Mouse (Mus musculus) lung, adult 2 months (tissue): ENCODE measurements at regions not wholly inside any gene's neighbourhood (a gene's known extent, or its start where the extent isn't known, plus 50 kb on each side); places are given as distances from the start of the nearest gene placed in this dataset.
A peak's percentile ranks its signal among the peaks of the same experiment; 100 is the strongest.

ENCODE experiments used
- DNase-seq: peaks from one replicate; pipeline ENCODE4 v3.0.0; 2022
- H3K4me1 ChIP-seq: fragments of 200-500 bp; 2 replicates; pipeline ENCODE4 v1.6.1; 2011; ENCODE audit warnings: low read length; ENCODE audit not compliant: control insufficient read depth, insufficient read depth
- H3K4me3 ChIP-seq: fragments of 200-500 bp; replicated peaks from 2 replicates; pipeline ENCODE3; 2011; ENCODE audit warnings: low read depth, mild to moderate bottlenecking, control low read depth, low read length; ENCODE audit errors: extremely low read depth
- CTCF ChIP-seq: fragments of 200-500 bp; IDR thresholded peaks from 2 replicates; pipeline ENCODE4 v1.5.1; 2011; ENCODE audit warnings: mild to moderate bottlenecking, low read length, control low read depth; ENCODE audit not compliant: insufficient read depth
- POLR2A ChIP-seq: fragments of 200-500 bp; IDR thresholded peaks from 2 replicates; pipeline ENCODE4 v1.6.1; 2011; ENCODE audit warnings: low read depth, mild to moderate bottlenecking, control low read depth, low read length, borderline replicate concordance; ENCODE audit errors: extremely low read depth
- WGBS: fragments of 180-500 bp; shearing (Covaris S2); methylation state at CpG from one replicate; pipeline ENCODE4 v1.1.7; 2018; 5-methylcytosine and 5-hydroxymethylcytosine counted together

DNA sequence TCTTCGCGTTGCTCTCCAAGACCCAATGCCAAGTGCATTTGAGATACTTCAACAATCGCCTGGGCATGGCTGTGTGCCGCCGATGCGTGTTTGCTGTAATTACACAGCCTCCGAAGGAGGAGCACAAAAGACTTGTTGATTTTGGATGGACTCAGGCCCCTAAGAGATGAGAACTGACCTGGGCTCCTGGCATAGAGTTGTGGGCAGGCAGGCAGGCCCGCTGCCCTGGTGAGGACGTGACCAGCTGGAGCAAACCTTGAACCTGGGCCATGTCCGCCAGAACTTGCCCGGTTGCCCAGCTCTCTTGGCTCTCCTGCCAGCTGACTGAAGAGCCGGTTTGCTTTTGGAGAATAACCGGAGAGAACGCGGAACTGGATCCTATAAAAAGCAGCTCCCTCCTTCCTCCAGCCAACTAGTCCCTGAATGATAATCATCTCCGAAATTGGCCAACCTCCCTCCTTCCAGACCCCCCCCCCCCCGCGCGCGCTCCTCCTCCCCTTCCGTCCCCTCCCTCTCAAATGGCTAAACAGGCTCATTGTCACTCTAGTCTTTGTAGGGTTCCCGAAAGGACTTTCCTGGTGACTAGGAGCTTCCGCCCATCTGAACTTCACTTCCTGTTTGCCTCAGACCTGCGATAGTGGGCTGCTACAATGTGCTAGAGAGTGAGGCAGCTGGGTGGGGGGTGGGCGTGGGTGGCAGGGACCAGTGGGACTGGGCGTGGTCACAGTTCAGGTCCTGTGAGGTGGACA lies 237.5 kb downstream of the Uaca start:
- peak; percentile 31 for DNase-seq
- peaks cover 4% of the 10 kb centered on the region for H3K4me1 ChIP-seq
- WGBS = 38% methylated on average over 26 of the region's 26 CpGs
- no peak overlapping the region for H3K4me3 ChIP-seq
- TF ChIP-seq POLR2A (no peak), CTCF (no peak)

DNA sequence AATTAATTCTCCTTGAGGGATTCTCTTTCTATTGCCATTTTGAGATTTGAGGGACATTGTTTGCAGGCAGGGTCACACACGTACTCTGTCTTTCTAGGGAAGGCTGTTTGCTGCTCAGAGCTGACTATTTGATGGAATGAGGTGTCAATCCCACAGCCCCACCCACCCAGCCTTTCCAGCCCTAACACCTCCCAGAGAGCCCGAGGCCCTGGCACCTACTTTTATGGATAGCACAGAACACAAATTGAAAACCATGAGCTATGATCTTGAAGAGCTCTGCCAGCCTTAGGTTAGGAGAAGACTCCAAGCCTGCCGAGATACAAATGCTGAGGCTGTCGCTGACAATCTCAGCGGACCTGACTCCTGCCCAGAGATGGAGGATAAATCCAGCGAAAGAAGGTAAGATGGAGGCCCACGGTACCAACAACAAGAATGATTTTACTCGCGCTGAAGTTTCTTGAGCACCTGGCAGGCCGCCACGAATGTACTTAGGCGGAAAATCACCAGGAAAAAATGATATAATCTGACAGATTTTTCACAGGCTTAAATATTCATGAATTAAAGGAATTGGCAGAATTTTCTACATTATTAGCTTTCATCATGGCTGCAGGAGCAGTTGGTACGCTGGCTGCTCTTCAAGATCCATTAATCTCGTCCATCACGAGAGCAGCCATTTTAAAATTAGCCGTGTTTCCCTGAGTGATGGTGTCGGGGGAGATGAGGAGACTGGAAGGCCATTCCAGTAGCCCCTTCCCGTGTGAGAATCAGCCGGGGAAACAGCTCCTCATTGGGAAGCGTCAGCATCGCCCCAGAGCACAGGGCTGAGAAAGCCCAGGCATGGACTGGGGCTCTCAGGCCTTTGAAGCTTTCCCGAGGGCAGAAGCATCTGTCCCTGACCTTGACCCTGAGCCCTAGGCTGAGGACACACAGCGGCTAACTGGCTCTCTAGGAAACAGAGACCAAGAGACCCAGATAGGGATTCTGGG lies 238.4 kb downstream of the Uaca start:
- TF ChIP-seq CTCF (no peak), POLR2A (no peak)
- WGBS = 68% methylated on average over 23 of the region's 23 CpGs
- DNase-seq = no peak
- peaks cover 4% of the 10 kb centered on the region for H3K4me1 ChIP-seq
- H3K4me3 ChIP-seq = no peak overlapping the region

DNA sequence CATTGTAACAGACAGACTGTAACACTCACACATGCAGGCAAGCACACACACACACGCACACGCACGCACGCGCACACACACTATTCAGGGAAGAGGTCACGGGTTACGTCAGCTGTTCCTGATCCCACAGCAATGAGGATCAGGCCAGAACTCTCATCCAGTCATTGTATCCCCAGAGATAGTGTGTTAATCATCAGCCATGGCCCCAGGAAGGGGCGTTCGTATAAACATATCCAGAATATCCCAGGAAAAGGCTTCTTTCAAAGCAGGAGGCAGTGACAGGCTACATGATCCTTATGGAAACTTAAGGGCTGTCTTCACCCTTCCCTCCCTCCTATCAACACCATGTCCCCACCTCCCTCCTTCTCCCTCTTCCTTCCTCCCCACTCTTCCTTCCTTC lies 239.3 kb downstream of the Uaca start:
- no peak for DNase-seq
- TF ChIP-seq POLR2A (no peak), CTCF (no peak)
- WGBS = 62% methylated on average over 9 of the region's 9 CpGs
- H3K4me3 ChIP-seq = no peak overlapping the region
- peaks cover 4% of the 10 kb centered on the region for H3K4me1 ChIP-seq

DNA sequence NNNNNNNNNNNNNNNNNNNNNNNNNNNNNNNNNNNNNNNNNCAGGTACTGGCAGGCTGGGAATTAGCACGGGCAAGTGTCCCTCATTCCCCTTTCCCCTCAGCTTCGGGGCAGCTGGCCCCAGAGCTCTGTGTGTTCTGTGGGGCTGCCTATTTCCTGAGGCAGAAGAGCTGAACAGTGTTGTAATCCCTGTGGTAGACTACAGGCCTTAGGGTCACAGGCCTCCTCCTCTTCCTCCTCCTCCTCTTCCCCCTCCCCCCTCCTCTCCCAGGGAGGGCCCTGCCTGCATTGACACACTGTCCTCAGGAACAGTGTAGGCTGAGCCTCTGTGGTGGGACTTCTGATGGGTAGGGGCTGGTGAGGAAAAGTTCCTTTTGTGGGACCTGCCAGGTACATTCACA lies 247.7 kb downstream of the Uaca start:
- TF ChIP-seq CTCF (no peak), POLR2A (no peak)
- Histone ChIP-seq H3K4me3 (no peak overlapping the region), H3K4me1 (no peaks in the 10 kb centered on the region)
- 69% methylated on average over 2 of the region's 2 CpGs for WGBS
- DNase-seq = no peak

DNA sequence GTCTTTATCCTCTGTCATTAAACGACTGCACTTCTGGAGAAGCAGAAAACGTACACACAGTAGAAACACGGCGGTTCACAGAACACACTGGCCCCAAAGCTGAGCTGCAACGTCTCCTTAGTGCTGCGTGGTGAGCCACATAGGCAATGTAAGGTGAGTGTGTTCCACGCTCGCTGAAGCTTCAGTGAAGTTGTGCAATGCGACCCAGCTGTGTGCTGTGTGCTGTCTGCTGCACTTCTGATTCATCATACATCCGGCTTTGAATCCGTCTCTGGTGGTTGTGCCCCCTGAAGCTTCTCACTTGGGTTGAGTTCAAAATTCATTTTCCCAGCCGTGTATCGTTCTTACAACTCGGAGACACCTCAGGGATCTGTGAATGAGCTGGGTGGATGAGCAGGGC lies 250.6 kb downstream of the Uaca start:
- 77% methylated on average over 14 of the region's 14 CpGs for WGBS
- Histone ChIP-seq H3K4me1 (no peaks in the 10 kb centered on the region), H3K4me3 (no peak overlapping the region)
- no peak for DNase-seq
- TF ChIP-seq CTCF (no peak), POLR2A (no peak)

DNA sequence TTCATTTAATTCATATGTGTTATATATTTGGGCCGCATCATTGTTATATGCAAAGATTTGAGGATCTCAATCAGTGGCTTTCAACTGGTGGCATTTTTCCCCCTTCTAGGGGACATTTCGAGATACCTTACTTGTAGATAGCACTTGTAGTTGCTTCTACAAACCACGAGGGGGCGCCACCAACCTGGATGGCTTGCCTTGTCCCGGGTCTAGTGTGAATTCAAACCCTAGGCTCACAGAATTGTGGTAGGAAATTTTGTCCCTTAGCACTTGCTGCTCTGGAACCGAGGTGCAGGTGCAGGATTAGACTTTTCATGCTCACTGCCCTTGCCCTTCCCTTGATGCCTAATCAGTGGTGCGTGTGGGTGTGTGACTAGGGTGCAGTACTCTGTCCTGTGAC lies 252.2 kb downstream of the Uaca start:
- no peak overlapping the region for H3K4me3 ChIP-seq
- 19% methylated on average over 7 of the region's 7 CpGs for WGBS
- no peaks in the 10 kb centered on the region for H3K4me1 ChIP-seq
- TF ChIP-seq CTCF (peak; percentile 67), POLR2A (no peak)
- peak; percentile 57 for DNase-seq

DNA sequence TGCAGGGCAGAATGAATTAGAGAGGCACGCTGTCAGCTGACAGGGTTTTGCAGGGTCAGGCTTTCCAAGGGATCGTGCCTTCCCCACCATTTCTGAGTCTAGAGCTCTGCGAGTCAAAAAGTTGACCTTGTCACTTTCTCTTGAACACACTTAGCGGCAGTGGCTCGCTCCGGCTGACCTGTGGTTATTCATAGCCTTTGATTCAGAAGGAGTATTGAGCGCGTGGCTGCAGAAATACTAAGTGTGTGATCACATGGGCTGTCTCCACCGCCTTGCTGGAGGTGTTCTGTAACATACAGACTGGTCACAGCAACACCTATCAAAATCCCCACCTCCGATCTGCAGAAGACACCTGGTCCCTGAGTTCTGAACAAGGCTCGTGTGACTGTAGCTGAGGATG lies 252.9 kb downstream of the Uaca start:
- Histone ChIP-seq H3K4me3 (no peak overlapping the region), H3K4me1 (no peaks in the 10 kb centered on the region)
- no peak for DNase-seq
- 73% methylated on average over 11 of the region's 11 CpGs for WGBS
- TF ChIP-seq POLR2A (no peak), CTCF (no peak)

DNA sequence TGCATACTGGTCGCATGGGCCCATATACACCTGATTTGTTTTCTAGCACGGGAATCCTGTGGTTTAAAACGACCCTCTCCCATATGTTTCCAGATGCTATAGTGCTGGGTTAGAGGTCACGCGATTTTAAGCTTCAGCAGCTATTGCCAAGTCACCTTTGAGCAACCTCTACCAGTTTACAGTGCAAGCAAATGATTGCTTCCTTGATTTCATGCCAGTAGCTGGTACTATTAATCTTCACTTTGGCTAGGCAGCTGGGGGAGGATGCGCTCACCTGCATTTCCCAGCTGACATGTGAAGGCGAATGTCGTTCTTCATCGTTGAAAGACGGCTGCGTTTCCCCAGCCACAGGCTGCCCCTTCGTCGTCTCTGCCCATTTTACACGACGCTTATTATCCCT lies 254.2 kb downstream of the Uaca start:
- WGBS = 82% methylated on average over 15 of the region's 15 CpGs
- DNase-seq = no peak
- no peak for TF ChIP-seq POLR2A
- no peak for TF ChIP-seq CTCF
- no peaks in the 10 kb centered on the region for H3K4me1 ChIP-seq
- no peak overlapping the region for H3K4me3 ChIP-seq

DNA sequence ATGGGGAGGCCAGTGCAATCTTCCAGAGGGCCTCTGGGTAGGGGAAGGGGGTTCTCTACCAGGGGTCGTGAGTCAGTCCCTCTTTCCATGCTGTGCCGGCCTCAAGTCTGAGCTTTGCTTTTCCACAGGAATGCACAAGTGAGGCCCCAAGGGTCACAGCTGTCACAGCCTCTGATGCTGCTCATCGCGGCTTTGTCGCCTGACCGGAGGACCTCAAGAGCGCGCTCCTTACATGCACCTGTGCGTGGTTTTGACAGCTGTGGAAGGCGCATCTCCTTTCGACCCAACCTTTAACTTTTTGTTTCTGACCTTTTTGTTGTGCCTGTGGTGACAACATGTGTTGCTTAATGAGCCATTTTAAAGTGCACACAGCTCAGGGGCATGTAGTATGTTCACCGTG lies 258.3 kb downstream of the Uaca start:
- Histone ChIP-seq H3K4me1 (no peaks in the 10 kb centered on the region), H3K4me3 (no peak overlapping the region)
- WGBS = 94% methylated on average over 12 of the region's 12 CpGs
- TF ChIP-seq POLR2A (no peak), CTCF (no peak)
- DNase-seq = no peak
